Mouse (Mus musculus) bone marrow, adult 2 months (tissue): Measurements from ENCODE around the gene Sp6. TPM values are rescaled to one million over a fixed set of nuclear protein-coding genes. Genes with fewer than 3 reads are reported as not detected.

Source experiments
- H3K27ac ChIP-seq: fragments of 200-500 bp; 2 replicates; pipeline ENCODE4 v1.5.1; 2012; ENCODE audit warnings: low read depth, mild to moderate bottlenecking, control low read depth, inconsistent platforms, low read length; ENCODE audit not compliant: control insufficient read depth, poor library complexity, insufficient read depth
- H3K4me1 ChIP-seq: fragments of 200-500 bp; 2 replicates; pipeline ENCODE4 v1.6.1; 2011; ENCODE audit warnings: low read length; ENCODE audit not compliant: control insufficient read depth, insufficient read depth
- H3K4me3 ChIP-seq: fragments of 200-500 bp; replicated peaks from 2 replicates; pipeline ENCODE3; 2011; ENCODE audit warnings: mild to moderate bottlenecking, low read depth, low read length, control low read depth; ENCODE audit not compliant: control insufficient read depth
- CTCF ChIP-seq: fragments of 200-500 bp; IDR thresholded peaks from 2 replicates; pipeline ENCODE4 v1.5.1; 2011; ENCODE audit warnings: low read length, control low read depth; ENCODE audit not compliant: control insufficient read depth, insufficient read depth
- POLR2A ChIP-seq: fragments of 200-500 bp; IDR thresholded peaks from 2 replicates; pipeline ENCODE4 v1.6.1; 2011; ENCODE audit warnings: low read depth, mild to moderate bottlenecking, control low read depth, low read length, borderline replicate concordance; ENCODE audit not compliant: control insufficient read depth
- WGBS: fragments of 180-500 bp; shearing (Covaris S2); methylation state at CpG from one replicate; pipeline ENCODE4 v1.1.7; 2018; 5-methylcytosine and 5-hydroxymethylcytosine counted together
- polyA plus RNA-seq: library from polyadenylated mRNA; stranded (reverse); fragments of >200 nt; gene quantifications from 2 replicates; pipeline ENCODE4 v1.2.4, GENCODE M21; 2011; ENCODE audit warnings: low replicate concordance; ENCODE audit not compliant: missing spikeins, insufficient read depth, insufficient read length

Sp6 gene
- polyA plus RNA-seq, 1 experiment = 1.00 TPM

DNA sequence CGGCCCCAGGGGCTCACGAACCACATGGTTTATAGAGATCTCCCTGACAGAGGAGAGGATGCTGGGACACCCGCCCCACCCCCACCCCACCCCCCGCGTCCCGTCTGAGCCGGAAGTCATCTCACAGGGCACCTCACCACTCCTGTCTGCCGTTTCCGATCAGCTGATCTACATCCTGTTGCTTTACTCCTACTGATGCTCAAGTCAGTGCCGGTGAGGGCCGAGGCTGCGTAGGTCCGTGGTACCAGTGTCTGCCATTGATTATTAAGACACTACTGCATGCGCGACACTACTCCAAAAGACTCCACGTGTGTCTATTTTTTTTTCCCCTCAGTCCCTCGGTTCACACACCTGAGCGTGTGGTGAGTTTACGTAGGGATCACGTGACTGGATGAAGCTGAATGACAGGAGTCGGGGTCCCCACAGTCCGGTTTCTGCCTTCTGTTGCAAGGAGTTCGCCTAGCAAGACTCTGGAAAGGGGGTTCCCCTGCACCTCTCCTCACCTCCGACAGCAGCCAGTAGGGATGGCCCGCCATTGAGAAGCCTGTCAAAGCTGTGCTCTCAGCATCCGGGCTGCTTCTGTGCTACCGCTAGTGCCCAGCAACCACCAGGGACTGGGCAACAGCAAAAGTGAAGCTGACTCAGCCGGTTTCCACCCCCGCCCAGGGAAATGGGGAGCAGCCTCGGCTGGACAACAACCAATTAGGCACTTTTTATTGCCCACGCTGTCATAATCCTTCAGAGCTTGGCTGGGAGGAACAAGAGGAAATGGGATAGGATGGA lies 25.1 kb upstream of the Sp6 start:
- Histone ChIP-seq H3K4me1 (no peaks in the 10 kb centered on the region), H3K4me3 (peak overlapping the region; percentile 61), H3K27ac (peak overlapping the region; percentile 51)
- TF ChIP-seq POLR2A (0 out of 2 replicates have a peak, but pooled peaks have one; percentile 26), CTCF (no peak; the same call in 1 of the 2 replicates)
- 3% methylated on average over 31 of the region's 31 CpGs for WGBS

GRCm38 (mm10) chr11:96991501-96991900 lies 21.7 kb upstream of the Sp6 start:
- no peaks in the 10 kb centered on the region for H3K4me1 ChIP-seq
- 72% methylated on average over 5 of the region's 5 CpGs for WGBS
- H3K4me3 ChIP-seq = no peak overlapping the region
- H3K27ac ChIP-seq = no peak overlapping the region
- TF ChIP-seq POLR2A (no peak), CTCF (no peak)

DNA sequence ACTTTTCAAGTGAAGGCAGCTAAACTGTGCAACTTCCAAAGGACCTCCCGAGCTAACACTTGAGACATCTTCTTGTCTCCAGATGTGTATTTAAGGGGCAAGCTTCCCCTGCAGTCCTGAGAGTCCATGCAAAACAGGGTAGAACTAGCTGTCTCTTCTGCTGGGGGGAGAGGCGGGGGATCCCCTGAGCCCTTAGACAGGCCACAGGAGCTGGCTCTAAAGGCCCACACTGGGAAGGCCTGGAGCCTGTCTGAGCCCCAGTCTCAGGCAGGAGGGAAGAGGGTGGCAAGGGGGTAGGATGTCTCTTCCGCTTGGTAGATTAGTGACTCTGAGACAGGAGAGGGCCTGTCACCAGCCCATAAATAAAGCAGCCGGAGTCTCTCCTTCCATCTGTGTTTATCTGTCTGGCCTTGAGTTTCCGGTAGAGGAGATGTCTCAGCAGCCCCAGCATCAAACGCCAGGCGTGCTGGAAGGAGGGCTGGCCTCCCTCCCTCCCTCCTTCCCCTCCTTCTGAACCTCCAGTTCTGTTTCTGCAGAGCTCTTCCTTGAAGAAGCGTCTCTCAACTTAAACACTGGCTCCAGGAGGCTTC lies 20.4 kb upstream of the Sp6 start:
- WGBS = 40% methylated on average over 8 of the region's 8 CpGs
- Histone ChIP-seq H3K4me3 (no peak overlapping the region), H3K27ac (no peak overlapping the region), H3K4me1 (no peaks in the 10 kb centered on the region)
- no peak for TF ChIP-seq CTCF
- TF ChIP-seq POLR2A = no peak

DNA sequence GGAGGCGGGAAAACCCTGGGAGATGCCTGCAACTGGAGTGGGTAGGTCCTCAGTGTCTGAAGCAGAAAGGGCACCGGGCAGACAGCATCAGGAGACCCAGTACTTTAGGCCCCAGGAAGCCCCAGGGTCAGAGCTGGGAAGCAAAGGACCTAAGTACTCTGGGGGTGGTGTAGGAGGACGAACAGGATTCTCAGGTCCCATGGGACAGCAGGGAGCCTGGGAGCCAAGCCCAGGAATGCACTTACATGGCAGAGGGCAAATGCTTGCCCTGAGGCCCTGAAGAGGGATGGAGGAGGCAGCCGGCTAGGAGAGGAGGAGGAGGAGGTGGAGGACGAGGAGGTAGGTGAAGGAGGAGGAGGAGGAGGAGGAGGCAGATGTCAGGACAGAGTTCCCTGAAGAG lies 18.2 kb upstream of the Sp6 start:
- Histone ChIP-seq H3K4me1 (no peaks in the 10 kb centered on the region), H3K4me3 (no peak overlapping the region), H3K27ac (no peak overlapping the region)
- WGBS = 72% methylated on average over 5 of the region's 5 CpGs
- TF ChIP-seq POLR2A (no peak), CTCF (no peak)

DNA sequence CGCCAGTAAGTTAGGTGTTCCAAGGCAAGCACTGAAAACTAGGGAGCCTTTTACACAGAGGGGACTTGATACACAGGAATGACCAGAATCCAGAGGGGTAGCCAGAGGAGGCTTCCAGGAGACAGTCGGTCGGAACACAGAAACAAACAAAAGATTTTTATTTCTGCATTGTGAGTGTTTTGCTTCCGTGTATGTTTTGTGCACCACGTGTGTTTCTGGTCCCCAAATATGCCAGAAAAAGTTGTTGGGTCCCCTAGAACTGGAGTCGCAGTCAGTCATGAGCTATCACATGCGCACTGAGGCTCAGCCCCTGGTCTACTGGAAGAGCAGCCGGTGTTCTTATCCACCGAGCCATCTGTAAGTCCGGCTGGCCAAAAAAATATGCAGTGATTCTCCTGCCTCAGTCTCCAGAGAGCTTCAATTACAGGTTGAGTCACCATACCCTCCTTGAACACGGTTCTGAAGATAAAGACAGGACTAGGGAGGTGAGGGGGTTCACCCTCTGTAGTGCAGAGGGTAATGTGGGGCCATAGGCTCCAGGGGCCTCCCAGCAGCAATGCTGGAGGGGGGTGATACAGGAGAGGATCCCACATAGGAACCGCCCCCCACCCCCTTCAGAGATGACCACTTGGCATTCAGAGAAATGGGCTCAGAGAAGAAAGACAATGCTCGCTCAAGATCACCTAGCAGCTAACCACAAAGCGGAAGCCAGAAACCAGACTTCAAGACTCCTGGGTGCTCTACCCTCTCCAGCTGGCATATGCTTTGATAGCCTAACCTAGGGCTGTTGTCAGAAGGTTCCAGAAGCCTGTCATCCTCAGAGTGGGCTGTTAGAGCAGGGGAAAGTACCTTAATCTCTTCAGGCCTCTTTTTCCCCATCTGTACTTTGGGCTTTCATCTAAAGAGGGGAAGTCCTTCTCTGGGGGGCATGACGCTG lies 17.1 kb upstream of the Sp6 start:
- no peak for TF ChIP-seq POLR2A
- no peak for TF ChIP-seq CTCF
- Histone ChIP-seq H3K4me3 (no peak overlapping the region), H3K4me1 (no peaks in the 10 kb centered on the region), H3K27ac (no peak overlapping the region)
- 56% methylated on average over 15 of the region's 15 CpGs for WGBS

DNA sequence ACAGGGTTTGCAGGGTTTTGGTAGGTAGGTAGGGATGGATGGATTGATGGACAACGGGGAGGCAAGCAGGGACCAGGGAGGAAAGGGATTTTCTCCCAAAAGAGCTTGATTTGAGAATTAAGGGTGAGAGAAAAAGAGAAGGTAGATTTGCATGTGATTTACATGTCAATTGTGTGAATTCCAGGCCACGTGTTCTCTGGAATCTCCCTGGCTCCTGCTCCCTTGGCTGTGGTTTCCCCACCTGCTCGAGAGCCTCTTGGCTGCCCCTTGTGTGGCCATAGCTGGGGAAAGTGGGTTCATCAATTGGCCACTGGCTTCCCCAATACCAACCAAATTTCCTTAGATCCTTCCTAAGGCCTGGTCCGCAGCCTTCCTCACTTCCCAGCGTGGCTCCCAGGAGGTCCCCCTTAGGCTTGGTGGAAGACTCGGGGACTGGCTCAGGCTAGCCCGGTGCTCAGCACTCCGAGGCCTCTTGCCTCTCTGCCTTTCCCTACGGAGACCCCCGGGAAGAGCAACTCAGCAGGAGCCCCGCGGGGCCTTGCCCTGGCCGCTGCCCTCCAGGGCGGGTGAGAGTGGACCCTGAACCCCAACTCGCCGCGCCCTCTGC lies 16.3 kb upstream of the Sp6 start:
- Histone ChIP-seq H3K4me3 (no peak overlapping the region), H3K27ac (no peak overlapping the region), H3K4me1 (no peaks in the 10 kb centered on the region)
- 64% methylated on average over 17 of the region's 17 CpGs for WGBS
- TF ChIP-seq CTCF = no peak

- no peak overlapping the region for H3K4me3 ChIP-seq
- no peak for TF ChIP-seq POLR2A
- no peak for TF ChIP-seq CTCF
- no peaks in the 10 kb centered on the region for H3K4me1 ChIP-seq
- WGBS = 35% methylated on average over 30 of the region's 30 CpGs
- H3K27ac ChIP-seq = no peak overlapping the region
Observed at GRCm38 (mm10) chr11:96997380-96997956, 15.7 kb upstream of the Sp6 start.

DNA sequence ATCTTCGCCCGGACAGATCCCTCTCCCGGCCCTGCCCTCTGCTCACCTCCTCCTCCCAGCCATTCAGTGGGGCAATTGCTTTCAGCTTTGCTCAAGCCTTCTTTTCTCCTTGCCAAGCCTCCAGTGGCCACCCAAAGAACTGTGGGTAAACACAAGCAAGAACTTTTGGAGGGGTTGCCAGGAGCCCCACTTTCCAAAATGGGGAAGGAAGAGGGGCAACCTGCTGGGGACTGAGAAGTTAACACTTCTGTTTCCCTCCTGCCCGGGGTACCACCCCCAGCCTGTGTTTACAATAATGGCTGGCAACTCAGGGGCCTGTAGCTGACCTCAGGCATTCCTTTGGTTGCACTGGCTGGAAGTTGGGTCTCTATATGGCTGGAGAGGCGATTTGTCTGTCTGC lies 10.0 kb upstream of the Sp6 start:
- no peak for TF ChIP-seq CTCF
- TF ChIP-seq POLR2A = no peak
- Histone ChIP-seq H3K4me1 (peaks cover 3% of the 10 kb centered on the region; the same call in 1 of the 2 replicates), H3K4me3 (no peak overlapping the region), H3K27ac (no peak overlapping the region)
- 42% methylated on average over 5 of the region's 5 CpGs for WGBS
